Mouse (Mus musculus) heart, adult 2 months (tissue): ENCODE data around the gene Lrrc32.

Experiments used
- CTCF ChIP-seq: fragments of 200-600 bp; IDR thresholded peaks from 2 replicates; pipeline ENCODE4 v1.8.1; 2022; ENCODE audit warnings: antibody characterized with exemption, mild to moderate bottlenecking, moderate library complexity
- EP300 ChIP-seq: fragments of 200-500 bp; IDR thresholded peaks from 2 replicates; pipeline ENCODE4 v1.6.1; 2011; ENCODE audit warnings: low read depth, low read length, control low read depth; ENCODE audit not compliant: insufficient read depth
- POLR2A ChIP-seq: fragments of 200-500 bp; IDR thresholded peaks from 2 replicates; pipeline ENCODE4 v1.6.1; 2011; ENCODE audit warnings: mild to moderate bottlenecking, low read depth, low read length, control low read depth; ENCODE audit not compliant: insufficient read depth

DNA sequence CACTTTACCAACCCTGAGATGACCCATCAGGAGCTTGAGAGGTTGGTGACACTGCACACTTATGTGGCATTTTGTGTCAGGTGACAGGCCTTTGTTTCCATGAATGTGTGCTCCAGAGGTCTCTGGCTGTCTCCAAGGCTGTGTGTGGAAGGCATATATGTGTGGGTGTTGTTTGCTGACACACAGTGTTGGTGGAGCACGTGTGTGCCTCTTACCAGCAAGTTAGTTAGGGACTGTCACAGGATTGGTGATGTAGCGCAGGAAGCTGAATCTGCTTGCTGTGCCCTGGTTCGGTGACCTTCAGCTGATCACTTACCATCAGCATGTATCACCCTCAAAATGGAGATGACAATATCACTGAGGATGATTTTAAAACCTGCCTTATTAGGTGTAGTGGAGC is 4.2 kb upstream of the Lrrc32 start:
- TF ChIP-seq CTCF = no peak
- no peak for TF ChIP-seq POLR2A
- TF ChIP-seq EP300 = no peak
